Mouse (Mus musculus): ENCODE data around the gene Galnt18.

Galnt18 gene

DNA sequence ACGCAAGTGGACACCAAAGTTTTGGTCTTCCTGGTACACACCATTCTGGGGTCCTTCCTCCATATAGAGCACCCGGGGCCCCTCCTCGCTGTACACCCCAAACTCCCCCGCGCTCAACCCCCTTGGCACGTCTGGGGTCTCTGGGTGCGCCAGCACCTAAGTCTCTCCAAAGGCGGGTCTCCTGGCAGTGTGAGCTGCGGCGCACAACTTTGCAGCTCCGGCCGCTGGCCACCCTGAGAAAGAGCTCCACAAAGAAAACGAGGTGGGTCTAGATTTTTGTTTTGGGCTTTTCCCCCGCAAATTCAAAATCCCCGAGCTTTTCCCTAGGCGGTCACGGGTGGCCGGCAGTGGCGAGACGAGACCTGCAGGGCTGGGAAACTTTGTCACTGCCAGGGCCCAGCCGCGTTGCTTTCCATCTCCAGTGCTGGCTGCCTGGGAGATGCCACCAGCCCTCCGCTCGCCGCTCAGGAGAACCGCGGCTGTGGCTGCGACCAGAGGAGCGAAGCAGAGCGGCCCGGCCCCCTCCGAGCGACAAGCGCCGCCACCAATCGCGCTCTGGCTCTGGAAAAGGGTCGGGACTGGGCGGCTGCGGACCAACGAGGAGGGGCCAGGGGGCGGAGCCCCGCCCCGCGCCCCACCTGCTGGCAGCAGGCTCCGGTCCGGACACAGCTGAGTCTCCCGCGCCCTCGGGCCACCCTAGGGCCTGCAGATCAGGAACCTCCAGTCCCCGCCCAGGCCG is at the start of gene Galnt18:
TSS of gene Galnt18 (minus strand) at position 474 of the 739 bp plus-strand sequence.
- peak; percentile 96 to 97 for DNase-seq

DNA sequence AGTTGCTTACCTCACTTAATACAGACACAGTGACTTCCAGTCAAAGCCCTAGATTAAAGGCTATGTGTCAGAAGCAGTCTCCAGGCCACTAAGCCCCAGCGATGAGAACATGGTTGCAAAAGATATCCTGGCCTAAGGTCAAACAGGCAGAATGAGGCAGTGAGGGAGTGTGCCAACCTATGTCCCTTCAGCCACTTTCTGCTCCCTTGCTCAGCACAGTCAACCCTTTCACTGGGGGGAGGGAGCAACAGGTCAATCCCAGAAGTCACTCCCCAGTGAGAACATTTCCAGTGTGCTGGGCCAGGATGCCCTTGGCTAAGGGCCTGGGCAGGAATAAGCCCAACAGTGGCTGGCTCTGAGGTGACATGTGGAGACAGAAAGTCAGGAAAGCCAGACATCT is 47.6 kb upstream of the Galnt18 start:
- no peak for DNase-seq

DNA sequence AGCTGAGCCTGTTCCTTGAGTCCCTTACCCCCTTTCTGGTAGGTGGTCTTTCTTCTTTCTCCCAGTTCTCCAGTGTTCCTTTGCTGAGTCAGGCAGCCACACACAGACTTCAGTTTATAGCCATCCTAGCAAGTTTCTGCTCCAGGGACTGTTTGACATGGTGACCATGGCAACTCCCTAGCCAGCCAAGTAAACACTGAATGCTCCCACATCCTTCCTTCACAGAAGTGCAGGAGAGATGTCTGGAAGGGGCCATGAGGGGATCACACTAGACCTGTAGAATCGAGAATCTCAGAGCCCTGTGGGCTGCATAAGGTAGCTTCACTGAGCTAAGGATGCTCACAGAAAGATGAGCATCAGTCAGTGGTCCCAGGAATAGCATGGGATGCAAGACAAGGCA is 33.3 kb upstream of the Galnt18 start:
- DNase-seq = peak in 1 of 2 experiments; percentile 33

DNA sequence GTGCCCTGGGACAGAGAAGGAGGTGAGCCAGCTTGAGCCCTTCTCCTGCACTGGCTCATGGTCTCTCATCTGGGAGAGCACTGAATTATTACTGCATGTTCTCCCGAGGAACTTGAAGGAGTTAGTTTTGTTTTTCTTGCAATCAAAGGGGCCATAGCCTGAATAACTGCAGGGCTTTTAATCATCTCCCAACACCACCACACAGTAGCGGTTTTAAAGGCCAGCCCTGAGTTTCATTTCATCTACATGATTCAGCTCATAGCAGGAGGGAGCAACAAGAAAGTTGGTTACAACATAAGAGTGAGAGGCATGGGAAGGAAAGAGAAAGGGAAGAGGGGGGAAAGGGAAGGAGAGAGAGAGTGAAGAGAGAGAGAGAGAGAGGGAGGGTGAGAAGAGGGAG is 31.3 kb upstream of the Galnt18 start:
- DNase-seq = no peak

DNA sequence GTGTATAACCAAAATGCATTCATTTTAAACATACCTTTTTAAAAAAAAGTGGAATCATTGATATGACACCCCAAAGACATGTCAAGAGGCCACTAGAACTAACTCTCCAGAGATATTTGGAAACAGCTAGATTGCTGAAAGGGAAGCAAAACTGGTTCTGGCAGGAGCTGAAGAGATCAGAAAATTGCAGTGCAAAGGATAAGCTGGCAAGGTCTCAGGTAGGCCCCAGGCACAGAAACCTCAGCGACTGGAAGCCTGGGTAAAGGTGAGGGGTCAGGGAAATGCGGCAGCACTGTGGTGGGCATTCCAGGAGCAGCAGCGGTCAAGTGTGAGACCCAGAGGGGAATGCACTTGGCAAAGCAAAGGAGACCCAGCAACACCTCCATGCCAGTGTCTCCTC is 30.0 kb upstream of the Galnt18 start:
- DNase-seq = no peak

DNA sequence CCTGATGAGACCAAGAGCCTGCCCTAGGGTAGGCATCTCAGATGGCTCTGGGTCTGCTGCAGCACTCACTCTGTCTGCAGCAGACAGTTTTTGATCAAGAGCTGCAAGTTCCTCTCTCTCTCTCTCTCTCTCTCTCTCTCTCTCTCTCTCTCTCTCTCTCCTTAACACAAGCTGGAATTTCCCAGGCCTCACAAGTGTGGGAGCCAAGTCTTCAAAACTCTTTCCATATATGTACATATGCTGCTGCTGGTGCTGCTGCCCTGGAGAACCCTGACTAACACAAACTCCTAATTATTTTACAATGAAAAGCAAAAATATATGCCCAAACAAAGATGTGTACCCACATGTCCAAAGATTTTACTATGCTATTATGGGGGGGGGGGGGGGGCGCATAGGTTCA is 26.3 kb upstream of the Galnt18 start:
- DNase-seq = no peak

DNA sequence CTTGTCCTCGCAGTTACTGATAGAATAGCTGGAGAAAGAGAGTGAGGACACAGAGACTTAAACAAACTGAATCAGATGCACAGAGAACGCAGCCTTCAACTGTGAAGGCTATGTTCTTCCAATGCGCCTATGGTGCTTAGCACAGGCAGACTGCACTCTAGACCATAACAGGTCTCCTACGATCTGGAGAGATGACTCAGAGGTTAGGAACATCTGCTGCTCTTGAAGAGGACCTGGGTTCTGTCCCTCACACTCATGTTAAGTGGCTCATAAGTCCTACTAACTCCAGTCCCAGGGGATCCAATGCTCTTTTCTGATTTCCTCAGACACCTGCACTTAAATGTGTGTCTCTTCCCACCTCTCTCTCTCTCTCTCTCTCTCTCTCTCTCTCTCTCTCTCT is 24.9 kb upstream of the Galnt18 start:
- DNase-seq = no peak

DNA sequence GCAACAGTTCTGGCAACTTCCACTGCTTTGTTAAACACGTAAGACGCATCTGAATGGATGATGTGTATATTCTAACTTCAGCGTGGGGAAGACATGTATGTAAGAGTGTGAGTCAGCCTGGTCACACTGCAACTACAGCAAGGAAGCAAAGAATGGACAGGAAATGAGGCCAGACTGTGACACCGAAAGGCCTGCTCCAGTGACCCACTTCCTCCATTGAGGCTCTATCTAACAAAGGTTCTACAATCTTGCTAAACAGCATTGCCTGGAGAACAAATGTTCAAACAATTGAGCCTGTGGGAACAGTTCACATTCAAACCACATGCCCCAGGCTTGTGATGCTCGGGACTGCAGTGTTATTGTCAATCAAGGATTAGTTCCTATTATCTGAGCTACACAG is 21.0 kb upstream of the Galnt18 start:
- DNase-seq = no peak

DNA sequence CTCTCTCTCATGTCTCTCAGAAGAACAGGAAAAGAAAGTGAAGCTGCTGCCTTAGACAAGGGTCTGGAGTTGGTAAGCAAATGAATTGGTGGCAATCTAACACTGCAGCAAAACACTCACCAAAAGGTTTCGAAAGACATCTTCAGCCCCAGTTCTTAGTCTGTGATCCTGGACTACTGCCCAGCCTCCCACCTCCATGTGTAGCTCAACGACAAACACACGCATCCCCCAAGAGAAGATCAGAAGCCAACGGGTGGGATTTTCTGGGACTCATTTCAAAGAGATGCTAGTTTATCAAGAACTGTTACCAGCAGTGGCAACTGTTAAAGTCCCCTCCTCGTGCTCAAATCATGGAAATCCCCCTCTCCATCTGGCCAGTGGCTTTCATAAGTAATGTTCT is 20.3 kb upstream of the Galnt18 start:
- DNase-seq = no peak

DNA sequence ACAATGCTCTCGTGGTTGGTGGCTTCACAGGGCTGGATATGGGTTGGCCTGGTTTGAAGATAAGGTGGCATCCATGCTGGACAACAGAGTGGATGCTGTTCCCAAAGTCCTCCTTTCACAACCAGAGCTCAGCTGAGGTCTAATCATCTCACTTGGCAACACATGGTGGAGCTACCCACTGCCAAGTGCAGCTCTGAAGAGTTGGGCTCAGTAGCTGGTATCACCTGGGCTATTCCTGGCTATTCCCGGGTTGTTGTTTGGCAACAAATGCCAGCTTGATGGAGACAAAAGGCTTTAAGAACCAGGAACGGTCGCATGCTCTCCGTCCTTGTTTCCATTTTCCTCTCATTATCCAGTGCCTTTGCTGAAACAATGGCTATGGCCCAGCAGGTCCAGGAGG is 19.2 kb upstream of the Galnt18 start:
- DNase-seq = no peak

DNA sequence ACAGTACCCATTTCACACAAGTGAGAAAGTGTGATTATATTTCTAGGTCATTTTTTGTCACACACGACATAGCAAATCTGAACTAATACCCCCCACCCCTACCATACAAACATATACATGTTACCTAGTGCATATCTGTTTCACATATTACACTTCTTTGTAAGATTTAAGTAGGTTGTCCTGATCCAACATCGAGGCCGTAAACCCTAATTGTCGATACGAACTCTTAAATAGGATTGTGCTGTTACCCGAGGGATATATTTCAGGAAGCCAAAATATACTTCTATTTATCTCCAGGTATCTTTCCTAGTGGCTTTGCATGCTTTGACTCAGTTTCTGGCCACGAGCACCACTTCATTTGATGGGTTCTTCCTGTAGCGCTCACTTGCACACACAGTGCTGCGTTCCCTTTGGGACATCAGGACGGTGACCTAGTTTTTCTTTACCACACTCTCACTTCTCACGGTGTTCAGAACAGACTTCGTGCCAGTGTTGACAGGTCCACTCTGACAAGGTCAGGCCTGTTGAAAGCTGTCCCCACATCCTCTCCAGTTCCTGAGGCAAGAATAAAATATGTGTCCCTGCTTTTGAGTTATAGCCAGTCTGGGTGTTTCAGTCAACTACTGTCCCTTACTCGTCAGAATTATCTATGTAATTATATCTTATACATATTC is 17.7 kb upstream of the Galnt18 start:
- no peak for DNase-seq

DNA sequence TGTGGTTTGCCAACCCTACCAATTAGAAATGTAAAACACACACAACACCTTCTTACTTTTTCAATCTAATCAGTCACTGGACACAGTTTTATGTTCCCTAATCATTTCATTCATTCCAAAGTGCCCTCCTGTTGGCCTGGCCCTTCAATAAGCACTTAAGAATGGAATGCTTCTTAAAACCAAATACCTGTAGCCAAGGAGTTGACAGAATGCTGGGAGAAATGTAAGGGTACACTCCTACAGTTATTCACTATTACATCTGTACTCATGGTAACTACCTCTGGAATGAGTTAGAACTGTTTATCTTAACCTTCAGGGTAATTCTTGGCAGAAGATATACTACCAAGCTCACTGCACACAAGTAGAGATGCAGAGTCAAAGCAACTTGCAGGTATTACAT is 15.3 kb upstream of the Galnt18 start:
- no peak for DNase-seq

DNA sequence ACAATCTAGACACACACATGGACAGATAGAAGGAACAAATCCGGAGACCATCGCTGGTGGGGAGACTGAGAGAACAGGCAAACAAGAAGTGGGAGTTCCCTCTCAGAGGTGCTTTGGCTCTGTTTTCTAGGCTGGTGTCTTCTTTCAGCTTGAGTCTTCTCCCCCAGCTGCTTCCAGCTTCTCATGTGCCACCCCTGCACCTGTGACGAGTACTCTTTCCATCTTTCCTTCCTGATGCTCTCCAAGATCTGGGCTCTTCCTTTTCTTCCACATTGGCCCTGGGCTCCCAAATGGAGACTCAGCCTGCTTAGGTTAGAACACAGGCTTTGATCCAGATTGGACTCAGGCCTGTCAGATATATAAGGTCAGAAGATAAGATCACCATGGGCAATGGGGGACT is 12.4 kb upstream of the Galnt18 start:
- no peak for DNase-seq

DNA sequence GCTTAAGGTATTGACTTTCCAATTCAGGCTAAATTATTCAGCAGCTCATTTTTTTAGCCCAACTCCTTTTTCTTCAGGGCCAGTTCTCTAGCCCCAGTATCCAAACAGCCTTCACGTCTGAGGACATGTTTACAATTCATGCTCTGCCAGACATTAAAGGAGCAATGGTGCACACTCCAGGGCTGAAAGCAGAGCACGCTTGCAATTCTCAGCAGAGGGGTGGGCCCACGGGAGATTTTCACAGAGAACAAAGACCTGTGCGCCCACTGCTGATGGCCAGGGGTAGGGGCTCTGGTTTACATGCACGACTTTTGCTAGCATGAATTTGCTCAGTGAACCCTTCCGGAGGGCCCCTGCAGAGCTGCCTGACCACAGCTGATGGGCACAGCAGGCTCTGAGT is 11.6 kb upstream of the Galnt18 start:
- DNase-seq = no peak

DNA sequence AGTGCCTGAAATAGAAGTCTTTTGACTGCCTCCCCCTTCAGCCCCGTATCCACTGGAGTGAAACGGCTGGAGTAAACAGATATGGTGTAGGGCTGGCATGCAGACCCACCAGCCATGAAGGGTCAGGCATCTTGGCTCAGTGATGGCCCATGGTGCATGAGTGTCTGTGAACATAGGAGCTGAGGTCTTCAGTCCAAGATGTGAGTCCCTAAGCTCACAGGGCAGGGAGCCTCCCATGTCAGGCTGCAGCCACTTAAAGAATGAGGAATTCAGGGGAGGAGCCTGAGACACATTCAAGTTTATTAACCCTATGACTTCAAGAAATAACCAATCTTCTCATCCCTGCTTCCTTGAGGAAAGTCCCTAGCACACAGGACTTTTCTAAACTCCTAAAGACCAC is 8.1 kb upstream of the Galnt18 start:
- peak in 1 of 2 experiments; percentile 52 for DNase-seq

DNA sequence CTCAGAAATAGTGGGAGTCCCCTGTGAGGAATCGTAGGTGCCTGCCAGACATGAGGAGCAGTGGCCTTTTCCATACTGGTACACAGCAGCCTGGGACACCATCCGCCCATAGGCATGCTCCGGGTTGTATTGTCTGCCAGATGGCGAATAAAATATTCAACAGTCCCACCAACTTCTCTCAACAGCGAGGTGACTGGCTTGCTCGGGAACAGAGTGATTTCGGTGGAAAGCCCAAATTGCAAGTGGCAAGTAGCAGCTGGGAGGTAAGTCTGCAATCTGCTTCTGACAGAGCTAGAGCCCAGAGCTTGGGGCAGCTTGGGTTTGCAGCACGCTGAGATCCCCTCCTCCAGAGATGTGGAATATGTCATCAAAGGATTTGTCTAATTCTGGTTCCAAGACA is 5.7 kb upstream of the Galnt18 start:
- no peak for DNase-seq

DNA sequence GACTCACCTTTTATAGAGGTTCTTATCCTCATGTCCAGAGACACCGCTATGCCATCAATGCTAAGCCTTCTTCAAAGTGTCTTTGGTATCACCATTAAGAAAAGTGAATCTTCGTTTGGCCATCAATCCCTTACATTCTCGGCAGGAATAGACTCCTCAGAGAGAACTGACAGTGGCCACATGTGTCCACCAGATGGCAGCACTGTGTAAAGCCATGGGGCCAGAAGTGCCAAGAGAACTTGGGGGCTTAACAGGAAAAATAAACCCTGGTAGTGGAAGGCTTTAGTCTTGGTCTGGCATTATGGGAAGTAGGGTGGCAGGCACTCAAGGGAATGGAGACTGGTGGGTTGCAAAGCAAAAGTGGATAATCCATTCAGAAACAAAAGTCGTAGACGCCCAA is 2.3 kb upstream of the Galnt18 start:
- DNase-seq = peak; percentile 64 to 79

DNA sequence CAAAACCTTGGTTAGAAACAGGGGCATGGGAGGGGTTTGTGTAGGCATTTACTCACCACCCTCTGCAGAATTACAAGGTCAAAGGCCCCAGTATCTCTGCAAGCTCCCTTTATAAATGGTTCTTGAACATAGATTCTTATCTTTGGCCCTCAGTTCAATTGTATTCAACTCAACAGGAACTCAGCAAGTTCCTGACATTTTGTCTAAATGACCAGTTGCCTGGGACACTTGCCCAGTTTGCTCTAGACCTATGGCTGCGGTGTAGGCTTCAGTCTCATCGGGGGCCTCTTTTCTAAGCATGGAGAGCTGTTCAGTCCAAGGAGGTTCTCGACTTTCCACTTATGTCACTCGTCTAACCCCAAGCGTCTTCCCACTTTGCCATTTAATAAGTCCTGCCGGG is 1.5 kb upstream of the Galnt18 start:
- DNase-seq = peak; percentile 58 to 64

DNA sequence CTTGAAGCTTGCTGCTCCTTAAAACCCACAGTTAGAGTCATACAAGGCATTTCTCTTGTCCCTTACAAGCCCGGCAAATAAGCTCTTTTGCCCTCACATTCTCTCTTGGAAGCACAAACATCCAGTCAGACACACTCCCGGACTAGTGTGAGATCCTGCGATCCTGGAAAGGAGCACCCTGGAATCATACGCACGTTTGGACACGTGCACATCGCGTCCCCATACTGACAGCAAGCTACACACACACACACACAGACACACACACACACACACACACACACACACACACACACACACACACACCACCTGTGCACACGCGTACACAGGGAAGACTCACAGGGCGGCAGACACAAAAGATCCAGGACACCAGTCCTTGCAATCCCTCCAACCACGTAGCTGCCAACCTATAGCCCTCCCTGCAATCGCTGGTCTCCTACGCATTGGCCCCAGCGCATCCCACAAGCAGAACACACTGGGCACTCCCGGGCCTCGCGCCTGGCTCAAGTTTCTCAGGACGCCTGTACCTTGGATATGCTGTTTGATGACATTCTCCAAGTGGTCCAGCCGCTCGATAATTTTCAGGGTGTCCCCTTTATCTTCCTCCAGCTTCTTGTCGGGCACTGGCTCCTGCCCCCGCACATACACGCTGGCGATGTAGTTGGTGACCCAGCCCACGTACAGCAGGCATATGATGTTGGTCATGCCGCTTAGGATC is 831 bp downstream of the Galnt18 start:
- DNase-seq = peak; percentile 26 to 30

DNA sequence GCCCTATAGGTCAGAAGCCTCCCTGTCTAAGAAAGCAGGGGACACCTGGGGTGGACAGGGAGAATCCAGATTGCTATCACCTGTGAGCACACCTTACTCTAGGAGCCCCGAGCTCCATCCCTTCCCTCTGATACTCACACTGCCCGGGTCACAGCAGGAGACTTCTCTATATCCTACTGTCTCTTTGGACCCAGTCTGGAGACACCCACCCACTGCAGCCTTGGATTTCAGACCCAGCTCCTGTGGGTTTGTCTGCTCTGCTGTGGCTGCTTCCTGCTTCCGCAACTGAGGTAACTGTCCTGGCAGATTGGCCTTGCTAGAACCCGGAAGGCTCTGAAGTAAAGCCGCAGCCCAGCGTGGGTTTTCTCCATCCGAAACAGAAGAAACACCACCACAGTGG is 1.6 kb downstream of the Galnt18 start:
- DNase-seq = peak; percentile 23 to 26

DNA sequence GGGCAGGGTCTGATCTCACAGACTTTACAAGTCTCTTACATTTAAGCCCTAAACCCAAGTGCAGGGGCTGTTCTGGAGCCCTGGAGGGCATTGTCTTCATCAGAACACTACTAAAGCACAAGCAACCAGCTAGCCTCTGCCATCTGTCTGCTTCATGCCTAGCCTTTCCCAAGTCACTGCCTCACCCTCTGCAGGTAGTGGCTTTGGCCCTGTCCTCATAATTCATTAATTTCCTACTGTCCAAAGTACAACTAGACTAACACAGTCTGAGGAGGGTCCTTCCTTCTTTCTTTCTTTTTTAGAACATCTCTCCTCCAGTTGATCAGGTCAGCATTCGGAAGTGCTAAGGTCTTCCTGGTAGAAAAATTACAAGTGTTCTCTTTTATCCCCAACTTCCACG is 2.6 kb downstream of the Galnt18 start:
- DNase-seq = no peak

DNA sequence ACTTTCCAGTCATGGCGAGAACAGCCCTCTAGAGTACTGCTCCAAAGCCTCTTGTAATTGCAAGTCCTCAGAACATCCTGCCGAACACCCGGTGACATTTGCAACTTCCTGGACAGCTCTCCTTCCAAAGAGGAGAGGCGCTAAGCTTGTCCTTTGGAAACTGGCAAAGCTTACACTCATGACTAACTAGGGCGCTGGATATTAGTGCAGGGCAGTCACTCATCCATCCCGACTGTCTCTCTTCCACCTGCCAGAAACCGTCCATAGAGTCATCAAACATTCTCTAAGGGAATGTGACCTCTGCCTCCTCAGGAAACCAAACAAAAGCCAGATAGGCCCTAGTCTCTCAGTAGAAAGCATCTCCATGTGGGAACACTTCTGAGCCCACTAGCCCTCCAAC is 3.6 kb downstream of the Galnt18 start:
- DNase-seq = no peak

DNA sequence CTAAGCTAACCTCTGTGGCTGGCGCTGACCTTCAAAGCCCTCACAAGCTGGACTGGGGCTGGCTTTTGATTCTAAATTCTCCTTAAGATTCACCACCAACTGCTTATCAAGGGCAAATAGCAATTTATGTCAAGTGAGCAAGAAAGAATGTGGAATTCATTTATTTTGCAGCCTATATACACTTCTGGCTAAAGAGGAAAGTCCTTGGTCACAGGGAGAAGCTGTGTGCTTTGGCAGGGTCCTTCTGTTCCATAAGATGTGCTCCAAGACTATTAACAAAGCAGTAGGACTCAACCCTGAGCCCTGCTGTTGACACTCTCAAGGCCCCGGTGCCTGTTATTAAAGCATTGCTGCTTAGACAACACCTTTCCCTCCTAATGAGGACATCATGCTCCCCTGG is 7.4 kb downstream of the Galnt18 start:
- DNase-seq = peak in 1 of 2 experiments; percentile 45

DNA sequence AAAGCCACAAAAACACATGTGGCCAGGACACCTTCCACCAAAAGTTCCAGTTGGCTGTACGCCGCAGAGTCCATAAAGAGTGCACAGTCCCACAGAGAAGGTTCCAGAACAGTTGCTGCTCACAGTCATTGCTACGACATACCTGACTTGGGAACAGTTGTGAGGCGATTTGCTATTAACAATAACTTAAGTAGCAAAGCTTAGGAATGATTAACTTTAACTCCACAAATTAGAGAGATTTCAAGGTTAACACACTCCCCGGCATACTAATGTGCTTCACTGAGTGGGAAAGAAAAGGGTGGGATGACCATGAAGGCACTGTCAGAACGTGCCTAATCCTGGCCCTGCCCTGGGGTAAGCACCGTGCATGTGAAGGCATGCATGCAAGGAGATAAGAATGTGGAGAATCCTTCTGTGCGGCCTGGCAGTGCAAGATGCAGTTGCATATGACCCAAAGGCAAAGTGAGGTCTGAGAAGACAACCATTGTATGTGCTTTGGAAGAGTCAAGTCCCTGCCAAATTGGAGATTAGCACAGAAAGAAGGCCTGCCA is 8.5 kb downstream of the Galnt18 start:
- DNase-seq = no peak

Data from lung, postnatal 4 days (tissue).